Mouse (Mus musculus) MEL (cell line): ENCODE data around the gene Soga3.

Experiments
- CHD1 ChIP-seq: IDR thresholded peaks from 2 replicates; pipeline ENCODE4 v1.6.1; 2012; ENCODE audit warnings: low read depth, mild to moderate bottlenecking, inconsistent platforms, low read length, improper control_type of control experiment
- CHD2 ChIP-seq: IDR thresholded peaks from 2 replicates; pipeline ENCODE4 v1.6.1; 2011; ENCODE audit warnings: low read length, improper control_type of control experiment
- CTCF ChIP-seq, 3 experiments: IDR thresholded peaks in 2 of 3; conservative IDR thresholded peaks in 1 of 3; 2 replicates each; pipeline ENCODE4 v1.5.1; 2011 to 2012; ENCODE audit warnings: low read length in 3 of 3, low read depth in 2 of 3, mild to moderate bottlenecking in 2 of 3, improper control_type of control experiment in 1 of 3, inconsistent platforms in 1 of 3, mixed read lengths in 1 of 3, moderate library complexity in 1 of 3; ENCODE audit not compliant: control insufficient read depth in 1 of 3, insufficient read depth in 1 of 3, poor library complexity in 1 of 3, severe bottlenecking in 1 of 3
- EP300 ChIP-seq, 2 experiments: IDR thresholded peaks; 2 replicates each; pipeline ENCODE4 v1.6.1; 2011; ENCODE audit warnings: improper control_type of control experiment in 2 of 2, low read length in 2 of 2, low read depth in 1 of 2, mild to moderate bottlenecking in 1 of 2
- GATA1 ChIP-seq: IDR thresholded peaks from 2 replicates; pipeline ENCODE4 v1.6.1; 2011; ENCODE audit warnings: low read depth, low read length, improper control_type of control experiment
- JUND ChIP-seq: IDR thresholded peaks from 2 replicates; pipeline ENCODE4 v1.6.1; 2011; ENCODE audit warnings: low read depth, mild to moderate bottlenecking, improper control_type of control experiment, low read length
- MAX ChIP-seq: IDR thresholded peaks from 2 replicates; pipeline ENCODE4 v1.6.1; 2011; ENCODE audit warnings: low read length, improper control_type of control experiment
- POLR2A ChIP-seq, 2 experiments: IDR thresholded peaks; 2 replicates each; pipeline ENCODE4 v1.6.1; 2011 to 2012; ENCODE audit warnings: low read length in 2 of 2, mild to moderate bottlenecking in 2 of 2, control low read depth in 1 of 2, improper control_type of control experiment in 1 of 2, low read depth in 1 of 2, moderate library complexity in 1 of 2; ENCODE audit not compliant: control insufficient read depth in 1 of 2, insufficient read depth in 1 of 2, poor library complexity in 1 of 2
- SMC3 ChIP-seq: IDR thresholded peaks from 2 replicates; pipeline ENCODE4 v1.6.1; 2011; ENCODE audit warnings: low read depth, low read length, improper control_type of control experiment
- TCF12 ChIP-seq: IDR thresholded peaks from 2 replicates; pipeline ENCODE4 v1.6.1; 2014; ENCODE audit warnings: low read depth, mild to moderate bottlenecking, inconsistent platforms, low read length, improper control_type of control experiment, moderate library complexity
- USF1 ChIP-seq: IDR thresholded peaks from 2 replicates; pipeline ENCODE4 v1.6.1; 2014; ENCODE audit warnings: low read depth, mild to moderate bottlenecking, inconsistent platforms, low read length, improper control_type of control experiment, moderate library complexity
- ZC3H11A ChIP-seq: IDR thresholded peaks from 2 replicates; pipeline ENCODE4 v1.6.1; 2012; ENCODE audit warnings: low read depth, mild to moderate bottlenecking, inconsistent platforms, low read length, improper control_type of control experiment
- ZNF384 ChIP-seq: IDR thresholded peaks from 2 replicates; pipeline ENCODE4 v1.6.1; 2012; ENCODE audit warnings: low read depth, mild to moderate bottlenecking, inconsistent platforms, low read length, improper control_type of control experiment

- TF ChIP-seq CHD1, result no peak
- no peak for TF ChIP-seq MAX
- no peak for TF ChIP-seq USF1
- TF ChIP-seq EP300 (IDR thresholded peaks at IDR 0.05; ENCODE audit: low read depth in 1 of 2, low read length in 2 of 2), result no peak
- TF ChIP-seq ZNF384, result no peak
- TF ChIP-seq CHD2, result no peak
- no peak for TF ChIP-seq ZC3H11A
- no peak for TF ChIP-seq POLR2A (IDR thresholded peaks at IDR 0.05; ENCODE audit: control insufficient read depth in 1 of 2, insufficient read depth in 1 of 2, low read depth in 1 of 2, low read length in 2 of 2, poor library complexity in 1 of 2)
- TF ChIP-seq SMC3, result no peak
- TF ChIP-seq CTCF (IDR thresholded peaks at IDR 0.05 in 2 of 3, conservative IDR thresholded peaks at IDR 0.05 in 1 of 3; ENCODE audit: control insufficient read depth in 1 of 3, insufficient read depth in 1 of 3, low read depth in 2 of 3, low read length in 3 of 3, poor library complexity in 1 of 3, severe bottlenecking in 1 of 3), result no peak
- TF ChIP-seq TCF12, result no peak
- no peak for TF ChIP-seq JUND
- no peak for TF ChIP-seq GATA1
Observed at GRCm38 (mm10) chr10:29213534-29214100, 70.0 kb downstream of the Soga3 start.
